Mouse (Mus musculus): Measurements from ENCODE around the gene Mical2.

Gene Mical2

DNA sequence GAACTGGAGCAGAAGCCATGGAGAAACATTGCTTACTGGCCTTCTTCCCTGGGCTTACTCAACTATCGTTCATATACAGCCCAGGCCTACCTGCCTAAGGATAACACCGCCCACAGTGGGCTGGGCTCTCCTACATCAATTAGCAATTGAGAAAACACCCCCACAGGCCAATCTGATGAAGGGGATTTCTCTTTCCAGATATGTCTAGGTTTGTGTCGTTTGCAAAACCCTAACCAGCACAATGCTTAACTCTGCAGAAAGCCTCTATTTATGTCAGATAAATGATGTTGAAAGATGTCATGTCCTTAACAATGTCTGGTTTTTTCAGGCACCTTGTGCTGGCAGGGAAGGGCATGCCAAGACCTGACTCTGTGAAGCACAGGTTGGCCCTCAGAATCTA lies 144.3 kb downstream of the Mical2 start:
- no peak for DNase-seq

DNA sequence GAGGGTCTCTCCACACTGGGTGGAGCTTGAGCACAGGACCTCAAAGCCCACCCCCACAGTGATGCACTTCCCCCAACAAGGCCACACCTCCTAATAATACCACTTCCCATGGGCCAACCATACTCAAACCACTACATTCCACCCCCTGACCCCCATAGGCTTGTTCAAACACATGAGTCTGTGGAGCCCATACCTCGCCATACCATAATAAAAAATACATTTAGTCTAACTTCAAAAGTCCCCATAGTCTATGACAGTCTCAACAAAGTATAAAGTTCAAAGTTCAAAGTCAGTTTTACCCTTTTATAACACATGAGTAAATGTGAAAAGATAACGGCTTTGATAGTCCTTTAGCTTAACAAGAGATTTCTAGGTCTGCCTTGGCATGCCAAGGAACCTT lies 145.7 kb downstream of the Mical2 start:
- DNase-seq: no peak

DNA sequence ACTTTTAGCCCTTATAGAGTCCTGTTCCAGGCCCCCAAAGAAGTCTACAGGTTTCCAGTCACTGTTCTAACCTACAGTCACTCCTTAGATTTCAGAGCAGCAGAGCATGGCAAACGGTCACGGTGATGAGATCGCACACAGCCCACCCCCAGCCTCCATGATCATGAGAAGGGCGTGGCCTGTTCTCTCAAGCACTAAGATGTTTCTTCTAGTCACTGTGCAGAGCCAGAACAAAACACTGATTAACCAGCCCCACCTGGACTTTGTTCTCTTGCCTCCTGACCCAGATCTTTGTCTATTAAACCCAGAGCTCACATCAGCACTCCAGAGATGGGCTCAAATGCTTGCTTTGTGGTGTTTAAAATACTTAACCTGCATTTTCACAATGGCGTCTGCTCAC lies 148.4 kb downstream of the Mical2 start:
- DNase-seq: peak; percentile 89 to 92

DNA sequence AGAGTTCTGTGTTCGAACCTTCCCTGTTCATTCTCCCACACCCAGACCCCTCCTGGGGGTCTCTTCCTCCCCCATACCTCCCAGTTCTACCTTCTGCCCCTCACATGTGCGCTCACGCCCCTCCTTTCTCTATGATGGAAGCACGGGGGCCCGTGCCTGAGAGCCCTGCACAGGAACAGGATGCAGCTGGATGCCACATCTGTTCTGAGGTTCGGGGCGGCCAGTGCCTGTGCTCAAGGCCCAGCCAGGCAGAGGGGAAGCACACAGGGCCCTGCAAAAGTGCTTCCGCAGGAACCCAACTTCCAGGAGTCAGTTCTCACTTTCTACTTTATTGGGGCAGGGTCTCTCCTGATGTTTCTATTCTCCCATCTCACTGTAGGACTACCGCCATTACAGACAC lies 149.4 kb downstream of the Mical2 start:
- DNase-seq: no peak

DNA sequence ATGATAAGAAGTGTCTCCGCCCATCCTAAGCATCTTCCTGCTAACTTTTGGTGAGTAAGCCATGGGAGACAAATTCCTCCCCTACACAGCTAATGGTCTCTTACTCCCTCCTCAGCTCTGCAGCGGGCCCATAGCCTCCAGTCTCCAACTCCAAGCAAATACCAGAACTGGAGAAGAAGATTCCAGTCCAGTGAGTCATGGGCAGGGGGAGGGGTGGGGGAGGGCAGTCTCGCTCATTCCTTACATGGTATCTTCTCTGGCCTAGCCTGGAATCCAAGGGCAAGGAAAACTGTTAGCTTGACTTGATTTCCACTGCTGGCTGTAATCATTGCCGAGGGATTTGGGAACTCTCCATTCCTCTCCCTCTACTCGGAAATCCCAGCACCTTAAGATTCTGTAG lies 150.2 kb downstream of the Mical2 start:
- no peak for DNase-seq

DNA sequence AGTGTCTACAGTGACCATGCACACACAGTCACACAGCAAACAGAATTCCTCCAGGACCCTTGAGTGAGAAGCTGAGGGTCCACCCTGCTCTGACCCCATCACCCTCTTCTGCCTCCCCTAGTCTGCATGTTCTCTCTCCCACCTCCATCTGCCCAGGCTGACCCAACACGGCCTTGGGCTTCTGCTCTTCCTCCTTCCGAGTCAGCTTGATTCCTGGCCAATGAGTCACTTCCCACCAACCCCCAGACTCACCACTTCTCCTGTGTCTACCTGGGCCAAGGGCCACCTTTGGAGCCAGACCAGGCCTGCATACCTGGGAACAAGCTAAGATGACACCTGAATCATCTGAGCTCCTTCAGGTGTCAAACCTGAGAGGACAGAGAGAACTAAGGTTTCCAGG lies 151.0 kb downstream of the Mical2 start:
- DNase-seq: no peak

DNA sequence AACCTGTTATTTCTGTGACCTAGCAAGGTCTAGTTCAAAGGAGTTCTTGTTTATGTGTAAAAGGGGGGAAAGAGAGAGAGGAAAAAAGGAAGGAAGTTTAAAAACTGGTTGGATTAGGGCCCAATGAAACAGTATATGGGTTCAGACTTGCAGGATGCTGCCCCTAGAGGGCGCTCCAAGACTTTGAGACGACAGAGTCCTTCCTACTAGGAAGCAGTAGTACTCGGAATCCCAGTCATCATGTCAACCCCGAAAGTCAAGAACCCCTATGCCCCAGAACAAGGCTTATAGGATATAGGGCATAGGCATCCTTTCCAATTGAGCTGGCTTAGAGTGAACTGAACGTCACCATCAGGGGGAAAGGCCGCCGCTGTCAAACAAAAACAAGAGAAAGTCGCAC lies 151.7 kb downstream of the Mical2 start:
- peak; percentile 83 to 91 for DNase-seq

DNA sequence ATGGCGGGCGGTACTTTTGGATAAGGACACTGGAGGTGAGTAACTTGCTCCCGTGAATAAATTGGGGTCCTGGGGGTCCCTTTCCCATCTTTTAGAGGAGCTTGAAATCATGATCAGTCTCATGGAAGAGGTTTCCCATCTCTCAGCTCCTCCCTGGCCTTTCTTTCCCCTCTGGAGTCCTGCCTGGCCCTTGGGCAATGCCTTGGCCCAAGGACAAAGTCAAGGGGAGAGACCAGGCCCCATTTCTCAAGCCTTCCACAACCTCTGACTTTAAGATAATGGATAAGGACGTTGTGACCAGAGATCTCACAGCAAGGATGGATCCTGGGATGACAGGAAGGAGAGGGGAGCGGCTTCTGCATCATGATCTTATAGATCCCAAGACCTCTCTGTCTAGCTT lies 152.4 kb downstream of the Mical2 start:
- DNase-seq: no peak

DNA sequence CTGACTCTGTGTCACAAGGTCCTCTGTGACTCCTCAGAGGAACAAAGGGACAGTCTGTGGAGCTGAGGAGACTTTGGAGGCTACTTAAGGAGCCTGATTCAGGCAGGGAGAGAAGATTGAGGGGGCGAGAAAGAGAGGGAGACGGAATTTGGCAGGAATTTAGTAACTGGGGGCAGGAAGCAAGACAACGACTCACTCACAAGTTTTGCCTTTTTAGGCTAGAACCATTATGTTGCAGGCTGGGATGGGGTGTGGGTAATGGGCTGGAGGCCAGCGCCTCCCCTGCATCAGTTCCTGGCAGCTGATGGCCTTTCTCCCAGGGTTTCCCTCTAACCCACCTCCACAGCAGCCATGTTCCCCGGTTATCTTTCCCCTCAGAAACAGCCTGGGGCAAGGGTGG lies 152.8 kb downstream of the Mical2 start:
- DNase-seq: no peak

DNA sequence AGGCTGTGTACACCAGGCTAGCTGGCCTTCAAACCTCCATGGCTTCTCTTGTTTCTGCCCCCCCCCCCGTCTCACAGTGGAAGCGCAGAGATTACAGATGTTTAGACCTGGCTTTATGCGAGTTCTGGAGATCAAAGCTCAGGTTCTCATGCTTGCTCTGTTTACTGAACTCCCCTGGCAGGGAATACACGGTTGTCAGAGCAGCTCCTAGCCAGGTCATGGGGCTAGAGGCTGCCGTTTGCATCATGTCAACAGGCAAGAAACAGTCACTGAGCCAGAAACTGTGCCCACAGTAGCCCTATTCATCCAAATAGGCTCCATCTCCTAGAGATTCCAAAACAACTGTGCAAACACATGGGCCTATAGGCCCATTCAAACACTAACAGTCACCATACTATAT lies 160.9 kb downstream of the Mical2 start:
- no peak for DNase-seq

DNA sequence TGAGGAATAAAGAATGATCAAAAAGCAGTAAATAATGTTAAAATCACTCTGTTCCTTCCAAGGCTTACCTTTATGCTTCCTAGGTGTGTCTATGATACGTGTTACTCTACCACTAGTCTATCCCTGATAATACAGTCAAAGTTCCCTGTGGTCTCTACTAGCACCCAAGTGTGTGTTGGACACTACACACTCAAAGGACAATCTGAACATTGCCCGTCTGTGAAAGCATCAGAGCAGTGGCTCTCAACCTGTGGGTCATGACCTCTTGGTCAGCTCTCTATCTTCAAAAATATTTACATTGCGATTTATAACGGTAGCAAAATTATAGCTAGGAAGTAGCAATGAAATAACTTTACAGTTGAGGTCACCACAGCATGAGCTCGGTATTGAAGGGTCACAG lies 162.2 kb downstream of the Mical2 start:
- DNase-seq: no peak

DNA sequence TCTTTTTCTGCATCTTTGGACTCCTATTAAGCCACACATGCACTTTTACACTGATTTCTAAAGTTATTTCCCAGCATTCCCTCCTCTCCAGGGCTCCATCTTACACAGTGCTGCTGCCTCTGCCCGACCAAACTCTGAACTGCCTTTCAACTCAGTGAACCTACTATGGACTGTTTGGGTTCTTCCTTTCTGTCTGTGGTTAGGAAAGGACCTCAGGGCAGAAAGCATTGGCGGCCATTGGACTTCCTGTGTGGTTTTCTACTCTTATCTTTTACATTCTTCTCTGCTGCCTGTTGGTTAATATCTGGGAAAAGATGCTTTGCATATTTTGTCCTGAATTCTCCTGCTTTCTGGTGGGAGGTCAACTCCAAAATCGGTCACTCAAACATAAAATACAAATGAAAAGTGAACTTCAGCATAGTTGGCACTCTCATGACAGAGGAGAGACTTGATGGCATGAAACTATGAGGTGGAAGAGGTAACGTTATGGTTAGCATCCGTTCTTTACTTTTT lies 162.8 kb downstream of the Mical2 start:
- no peak for DNase-seq

DNA sequence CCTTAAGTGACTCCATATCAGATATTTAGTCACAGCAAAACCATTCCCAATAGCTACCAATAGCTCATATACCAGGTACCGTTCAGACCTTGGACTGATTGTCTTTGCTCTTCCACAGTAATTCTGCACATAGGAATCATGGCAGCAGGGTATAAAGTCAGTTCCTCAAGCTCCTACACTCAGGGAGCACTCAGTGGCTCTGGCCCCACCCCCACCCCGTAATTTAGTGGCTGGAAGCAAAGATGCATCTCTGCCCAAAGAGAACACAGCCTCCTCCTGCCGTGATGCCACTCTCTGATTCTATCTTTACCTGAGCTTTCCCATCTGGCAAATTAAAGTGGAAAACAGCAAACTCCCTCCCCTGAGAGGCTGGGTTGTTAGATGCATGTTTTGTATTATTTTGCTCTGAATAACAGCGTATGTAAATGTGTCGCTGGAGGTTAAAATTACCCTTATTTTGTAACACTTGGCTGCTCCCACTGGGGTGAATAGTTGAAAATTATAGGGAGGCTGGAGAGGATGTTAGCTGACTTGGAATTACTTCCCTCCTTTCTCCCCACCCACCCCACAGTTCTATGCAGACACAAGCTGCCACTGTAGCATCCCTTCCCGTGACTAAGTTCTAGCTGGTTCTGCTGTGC lies 164.1 kb downstream of the Mical2 start:
- DNase-seq: no peak

DNA sequence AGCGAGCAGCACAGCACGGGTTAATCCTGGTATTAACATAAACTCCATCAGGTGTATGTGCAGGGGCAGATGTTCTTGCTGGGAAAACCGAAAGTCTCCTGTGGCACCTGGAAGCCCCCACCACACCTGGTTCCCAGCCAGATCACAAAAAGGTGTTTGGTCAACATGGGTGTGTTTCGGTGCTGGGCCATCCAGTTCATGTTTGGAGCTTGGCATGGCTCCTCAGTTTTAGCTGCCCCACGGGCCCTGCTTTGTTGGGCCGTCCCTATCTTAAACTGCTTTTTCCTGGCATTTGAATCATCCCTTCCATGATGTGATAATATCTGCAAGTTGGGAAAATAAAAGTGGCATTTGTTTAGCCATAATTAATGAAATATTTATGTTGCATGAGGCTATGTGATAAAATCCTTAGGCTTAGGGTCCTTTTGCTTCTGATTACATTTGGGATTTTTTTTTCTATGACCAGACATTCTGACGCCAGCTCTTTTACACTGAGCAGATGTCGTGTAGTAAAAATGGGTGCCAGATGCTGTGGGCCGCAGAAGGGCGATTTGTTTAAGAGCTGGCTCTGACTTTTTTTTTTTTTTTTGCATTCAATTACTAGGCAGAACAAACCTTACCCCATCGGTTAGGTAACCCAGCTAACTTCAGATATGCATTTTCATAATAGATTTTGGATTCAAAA lies 164.7 kb downstream of the Mical2 start:
- DNase-seq: no peak

DNA sequence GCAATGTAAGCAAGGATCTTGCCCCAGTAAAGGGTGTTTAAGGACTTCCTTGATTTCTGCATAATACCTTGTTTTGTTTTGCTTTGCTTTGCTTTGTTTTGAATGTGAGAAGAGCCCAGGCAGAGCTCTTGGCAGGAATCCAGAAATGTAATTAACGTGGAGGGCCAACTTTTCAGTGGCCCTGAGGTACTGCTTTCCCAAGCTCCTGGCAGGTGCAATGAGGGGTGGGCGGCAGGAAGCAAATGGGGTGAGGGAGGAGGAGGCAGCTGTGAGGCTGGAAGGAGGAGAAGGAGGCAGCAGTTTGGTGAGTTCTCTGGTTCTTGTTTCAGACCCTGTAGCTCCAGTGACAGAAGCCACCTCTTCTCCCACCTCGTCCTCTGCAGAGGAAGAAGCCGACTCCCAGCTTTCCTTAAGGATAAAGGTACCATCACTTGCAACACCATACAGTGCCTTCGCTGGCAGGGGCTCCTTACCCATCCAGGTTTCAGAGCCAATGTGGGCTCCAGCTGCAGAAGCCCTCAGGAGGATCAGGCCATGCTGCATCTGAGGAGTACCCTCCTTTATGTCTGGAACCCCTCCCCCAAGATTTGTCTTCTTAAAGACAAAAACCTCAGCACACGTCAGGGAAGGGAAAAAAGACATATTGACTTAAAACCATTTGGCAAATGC lies 165.4 kb downstream of the Mical2 start:
- no peak for DNase-seq

DNA sequence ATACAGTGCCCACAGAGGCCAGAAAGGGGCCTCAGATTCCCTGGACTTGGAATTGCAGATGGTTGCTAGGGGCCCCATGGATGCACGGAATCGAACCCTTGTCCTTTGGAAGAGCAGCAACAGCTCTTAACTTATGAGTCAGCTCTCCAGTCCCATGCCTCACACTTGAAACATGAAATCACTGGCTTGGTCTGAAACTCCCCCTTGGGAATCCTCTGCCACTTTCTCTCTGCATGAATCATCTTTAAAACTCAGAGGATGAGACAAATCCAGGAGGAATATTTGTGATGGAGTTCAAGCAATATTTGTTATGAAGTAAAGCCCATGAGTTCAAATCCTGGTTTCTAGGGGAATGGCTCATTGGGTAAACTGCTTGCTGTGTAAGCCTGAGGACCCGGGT lies 172.1 kb downstream of the Mical2 start:
- no peak for DNase-seq

DNA sequence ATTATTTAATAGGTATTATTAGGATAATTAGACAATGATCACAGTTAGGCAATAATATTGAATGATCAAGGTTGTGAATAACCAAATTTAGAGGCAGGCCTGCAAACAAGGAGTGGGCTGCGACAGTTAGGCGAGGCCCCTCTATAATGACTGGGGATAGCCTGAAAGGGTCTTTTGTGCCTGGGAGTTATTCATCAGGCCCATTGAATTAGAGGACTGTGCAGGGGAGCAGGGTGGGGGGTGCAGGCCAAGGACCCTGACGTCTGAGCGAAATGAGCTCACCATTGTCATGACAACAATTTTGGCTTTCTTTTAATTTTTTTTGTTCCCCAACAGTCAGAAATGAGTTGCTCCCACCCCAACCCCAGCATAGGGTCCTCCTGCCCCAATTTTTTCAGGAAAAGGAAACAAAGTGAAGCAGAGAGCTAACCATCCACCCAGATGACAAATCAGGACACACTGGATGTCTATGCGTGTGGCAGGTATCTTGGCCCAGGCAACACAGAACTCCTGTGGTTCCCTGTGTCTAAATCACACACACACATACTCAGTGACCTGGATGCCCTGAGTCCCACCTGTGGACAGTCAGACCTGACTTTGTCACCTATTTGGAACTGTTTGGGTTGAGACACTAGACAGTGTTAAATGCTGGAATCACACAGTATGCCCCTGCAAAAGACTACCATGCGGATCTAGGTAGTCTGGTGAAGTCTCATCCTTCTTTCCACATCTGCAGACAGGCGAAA lies 173.9 kb downstream of the Mical2 start:
- no peak for DNase-seq

DNA sequence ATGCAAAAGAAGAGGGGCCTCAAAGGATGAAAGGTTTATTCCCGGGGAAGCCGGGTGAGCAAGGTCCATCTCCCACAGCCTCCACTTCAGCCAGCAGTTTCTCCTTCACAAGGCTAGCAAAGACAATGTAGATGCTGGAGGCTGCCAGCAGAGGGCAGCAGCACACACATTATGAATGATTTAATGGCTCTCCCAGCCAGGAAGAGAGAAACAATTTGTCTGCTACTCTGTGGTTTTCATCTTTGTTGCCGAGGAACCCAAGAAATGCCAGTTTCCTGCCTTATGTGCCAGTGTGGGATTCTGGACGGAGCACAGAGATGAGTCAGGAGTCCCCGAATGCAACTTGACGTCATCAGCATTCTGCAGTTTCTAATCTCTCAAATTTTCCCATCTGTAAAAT lies 174.5 kb downstream of the Mical2 start:
- DNase-seq: peak; percentile 85 to 87

DNA sequence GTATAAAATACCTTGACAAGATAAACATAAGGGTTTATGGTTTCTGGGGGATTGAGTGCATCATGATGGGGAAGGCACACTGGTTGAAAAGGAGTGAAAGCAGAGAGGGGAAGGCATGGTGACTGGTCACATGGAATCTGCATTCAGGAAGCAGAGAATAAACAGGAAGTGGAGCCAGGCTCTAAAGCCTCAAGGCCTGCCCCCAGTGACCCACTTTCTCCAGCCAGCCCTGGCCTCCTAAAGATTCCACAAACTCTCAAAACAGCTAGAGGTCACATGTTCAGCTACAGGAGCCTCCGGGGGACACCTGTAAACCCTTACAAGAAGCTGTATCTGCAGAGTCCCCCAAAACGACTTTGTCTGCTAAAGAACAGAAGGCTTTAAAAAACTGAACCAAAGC lies 179.4 kb downstream of the Mical2 start:
- peak; percentile 30 to 52 for DNase-seq

DNA sequence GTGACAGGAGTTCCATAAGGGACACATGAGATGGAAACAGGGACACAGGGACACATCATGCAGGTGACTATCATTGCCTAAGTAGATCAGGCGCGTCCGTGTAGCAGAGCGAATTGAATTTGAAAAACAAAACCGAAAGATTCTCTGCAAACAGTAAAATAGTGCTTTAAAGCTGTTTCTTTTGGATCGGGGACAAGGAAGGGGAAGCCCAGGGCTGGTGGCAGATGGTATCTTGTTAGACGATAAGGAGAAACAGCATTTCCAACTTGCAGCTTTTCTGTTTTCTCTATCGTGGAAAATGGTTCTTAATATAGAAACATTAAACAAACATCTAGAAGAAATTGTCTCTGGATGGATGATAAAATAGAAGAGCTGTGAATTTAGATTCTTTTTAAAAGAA lies 179.9 kb downstream of the Mical2 start:
- DNase-seq: no peak

DNA sequence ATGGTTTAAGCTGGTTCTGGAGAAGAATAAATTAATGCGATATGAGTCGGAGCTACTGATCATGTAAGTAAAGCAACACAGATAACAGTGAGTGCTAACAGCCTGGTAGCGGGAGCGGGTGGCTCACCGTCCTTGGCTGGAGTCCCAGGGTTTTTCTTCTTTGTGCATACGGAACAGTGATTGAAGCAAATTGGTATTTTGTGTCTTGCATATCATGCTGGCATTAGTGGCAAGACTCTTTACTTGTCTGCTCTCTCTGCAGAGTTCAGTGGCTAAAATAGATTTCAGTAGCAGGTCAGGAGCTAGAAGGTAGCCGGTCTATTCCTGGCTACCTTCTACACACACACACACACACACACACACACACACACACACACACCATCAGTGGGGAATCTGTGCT lies 181.9 kb downstream of the Mical2 start:
- no peak for DNase-seq

DNA sequence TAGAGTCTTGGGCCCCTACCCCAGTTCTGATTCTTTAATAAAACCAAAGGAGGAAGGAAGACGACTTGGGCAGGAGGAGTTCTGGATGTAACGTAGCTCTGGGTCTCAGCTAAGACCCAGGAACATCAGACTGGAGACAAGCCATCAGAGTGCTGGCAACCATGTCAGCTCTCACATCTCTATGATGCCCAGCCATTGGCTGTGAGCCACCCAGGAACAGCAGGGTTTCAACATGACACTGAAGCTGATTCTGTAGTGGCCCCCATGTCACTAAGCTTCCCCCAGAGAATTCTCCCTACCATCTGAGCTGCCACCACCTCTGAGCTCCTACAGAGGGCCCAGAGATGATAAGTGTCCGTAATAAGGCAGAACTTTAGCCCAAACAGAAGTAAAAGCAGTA lies 184.3 kb downstream of the Mical2 start:
- DNase-seq: no peak

DNA sequence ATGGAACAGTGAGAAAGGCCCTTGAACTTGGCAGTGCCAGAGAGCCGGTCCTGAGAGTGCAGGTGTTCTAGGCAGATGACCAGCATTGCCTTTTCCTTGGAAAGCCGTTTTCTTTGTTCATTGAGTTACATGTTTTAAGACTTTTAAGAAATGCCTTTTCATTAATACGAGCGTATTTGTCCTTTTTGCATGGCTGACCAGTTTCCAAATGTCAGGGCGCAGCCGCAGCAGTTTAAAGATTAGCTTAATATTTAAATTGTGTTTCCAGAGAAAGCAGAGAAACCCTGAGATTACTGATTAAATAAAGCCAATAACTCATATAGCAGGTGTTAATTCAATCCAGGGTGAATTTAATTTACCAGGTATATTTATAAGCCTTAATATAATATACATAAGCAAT lies 187.6 kb downstream of the Mical2 start:
- DNase-seq: peak in 1 of 2 experiments; percentile 38
